Mouse (Mus musculus) kidney, adult 2 months (tissue): ENCODE data around the gene Ifitm2. TPM values are rescaled to one million over a fixed set of nuclear protein-coding genes. Genes with fewer than 3 reads are reported as not detected.

Experiments
- DNase-seq: peaks from one replicate; pipeline ENCODE4 v3.0.0; 2021
- H3K27ac ChIP-seq: fragments of 200-500 bp; 2 replicates; pipeline ENCODE4 v1.5.1; 2012; ENCODE audit warnings: low read depth, low read length, control low read depth, inconsistent platforms; ENCODE audit not compliant: insufficient read depth
- H3K27me3 ChIP-seq: fragments of 200-500 bp; replicated peaks from 2 replicates; pipeline ENCODE4 v1.6.1; 2012; ENCODE audit warnings: mild to moderate bottlenecking, moderate library complexity, low read length, inconsistent platforms; ENCODE audit not compliant: control insufficient read depth, insufficient read depth
- H3K36me3 ChIP-seq: fragments of 200-500 bp; 2 replicates; pipeline ENCODE4 v1.6.1; 2012; ENCODE audit warnings: mild to moderate bottlenecking, moderate library complexity, low read length, inconsistent platforms; ENCODE audit not compliant: control insufficient read depth, insufficient read depth
- H3K4me1 ChIP-seq: fragments of 200-500 bp; 2 replicates; pipeline ENCODE4 v1.6.1; 2011; ENCODE audit warnings: low read length; ENCODE audit not compliant: control insufficient read depth, insufficient read depth
- H3K4me3 ChIP-seq: fragments of 200-500 bp; 2 replicates; pipeline ENCODE4 v1.5.1; 2011; ENCODE audit warnings: mild to moderate bottlenecking, low read depth, low read length, control low read depth; ENCODE audit not compliant: insufficient read depth
- CTCF ChIP-seq: fragments of 200-500 bp; conservative IDR thresholded peaks from 2 replicates; pipeline ENCODE4 v1.5.1; 2011; ENCODE audit warnings: low read depth, mild to moderate bottlenecking, control low read depth, low read length, moderate library complexity, mixed read lengths; ENCODE audit not compliant: insufficient read depth, insufficient read length
- POLR2A ChIP-seq: fragments of 200-500 bp; IDR thresholded peaks from one replicate; pipeline ENCODE4 v1.6.1; 2011; ENCODE audit warnings: low read depth, low read length, control low read depth
- WGBS: fragments of 180-500 bp; shearing (Covaris S2); methylation state at CpG from one replicate; pipeline ENCODE4 v1.1.7; 2018; 5-methylcytosine and 5-hydroxymethylcytosine counted together
- polyA plus RNA-seq: library from polyadenylated mRNA; depleted of rRNA; stranded (reverse); fragments of >200 nt; gene quantifications from 2 replicates; pipeline ENCODE4 v1.2.3, GENCODE M21; 2012

Ifitm2 gene
- polyA plus RNA-seq, 1 experiment = 737 TPM

DNA sequence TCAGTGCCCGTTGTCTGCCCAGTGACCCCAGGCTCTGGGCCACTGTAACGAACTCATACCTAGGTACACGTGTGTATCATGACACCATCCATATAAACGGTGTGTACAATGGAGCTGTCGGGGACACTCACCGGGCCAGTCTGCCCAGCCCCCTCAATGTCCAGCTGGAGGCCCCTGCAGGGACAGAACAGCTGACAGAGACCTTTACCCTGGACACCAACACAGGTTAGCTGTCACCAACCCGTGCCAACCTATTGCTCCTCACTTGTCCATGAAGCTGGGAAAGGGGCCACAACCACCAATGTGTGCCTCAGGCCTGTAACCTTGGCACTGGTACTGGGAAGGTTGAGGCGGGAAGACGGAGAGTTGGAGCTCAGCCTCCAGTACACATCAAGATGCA is 13.4 kb downstream of the Ifitm2 start:
- Histone ChIP-seq H3K36me3 (no peaks in the 10 kb centered on the region), H3K27ac (peak overlapping the region; percentile 81), H3K4me3 (peak overlapping the region; percentile 66), H3K4me1 (no peaks in the 10 kb centered on the region; the same call in 1 of the 2 replicates), H3K27me3 (no peaks in the 10 kb centered on the region)
- DNase-seq = peak; percentile 39
- TF ChIP-seq CTCF (no peak), POLR2A (no peak)
- 25% methylated on average over 9 of the region's 9 CpGs for WGBS

DNA sequence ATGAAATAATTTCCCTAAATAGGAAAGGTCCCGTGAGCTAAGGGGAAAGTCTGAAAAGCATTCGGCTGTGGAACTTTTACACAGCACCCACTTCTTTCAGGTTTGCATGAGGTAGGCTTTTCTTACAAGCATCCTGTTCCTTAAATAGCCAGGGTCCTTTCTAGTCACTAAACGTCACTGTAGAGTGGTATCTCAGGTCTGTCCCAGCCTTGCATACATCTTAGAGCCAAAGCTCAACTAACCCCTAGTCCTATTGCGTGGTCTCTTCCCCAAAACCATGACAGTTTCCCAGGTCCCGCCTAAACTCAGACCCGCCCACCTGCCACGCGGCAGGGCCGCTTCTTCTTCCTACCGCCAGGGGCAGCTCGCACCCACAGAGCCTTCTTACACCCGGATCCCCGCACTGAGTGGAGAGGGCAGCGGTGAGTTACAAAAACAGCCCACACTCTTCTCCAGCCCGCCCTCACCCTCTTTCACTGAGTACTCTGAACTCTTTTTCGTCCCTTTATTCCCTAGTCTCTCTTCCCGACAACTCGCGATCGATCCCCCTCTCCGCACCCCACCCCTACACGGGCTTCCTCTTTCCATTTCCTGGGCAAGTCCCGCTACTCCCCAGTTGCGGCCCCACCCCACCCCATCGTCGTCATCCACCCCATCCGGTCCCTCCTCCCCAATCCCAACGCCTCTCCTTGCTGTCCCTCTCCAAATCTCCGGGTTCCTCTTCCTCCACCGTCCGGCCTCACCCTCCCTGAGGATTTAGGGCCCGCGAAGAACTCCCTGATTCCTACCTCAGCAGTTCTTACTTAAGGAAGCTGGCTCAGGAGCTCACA is 14.3 kb downstream of the Ifitm2 start, which contains the start of gene Pgghg:
Gene Pgghg (plus strand): TSS at position 170 of the 830 bp plus-strand sequence.
- WGBS = under 1% methylated on average over 33 of the region's 33 CpGs
- peak; percentile 93 for DNase-seq
- H3K27me3 ChIP-seq = no peaks in the 10 kb centered on the region
- peak within 1 kb of the TSS; percentile 66 for H3K4me3 ChIP-seq
- TF ChIP-seq POLR2A (peak; percentile 30), CTCF (peak; percentile 84)
- peak within 1 kb of the TSS; percentile 94 for H3K27ac ChIP-seq
- no peaks in the 10 kb centered on the region for H3K36me3 ChIP-seq
- no peaks in the 10 kb centered on the region; the same call in 1 of the 2 replicates for H3K4me1 ChIP-seq

DNA sequence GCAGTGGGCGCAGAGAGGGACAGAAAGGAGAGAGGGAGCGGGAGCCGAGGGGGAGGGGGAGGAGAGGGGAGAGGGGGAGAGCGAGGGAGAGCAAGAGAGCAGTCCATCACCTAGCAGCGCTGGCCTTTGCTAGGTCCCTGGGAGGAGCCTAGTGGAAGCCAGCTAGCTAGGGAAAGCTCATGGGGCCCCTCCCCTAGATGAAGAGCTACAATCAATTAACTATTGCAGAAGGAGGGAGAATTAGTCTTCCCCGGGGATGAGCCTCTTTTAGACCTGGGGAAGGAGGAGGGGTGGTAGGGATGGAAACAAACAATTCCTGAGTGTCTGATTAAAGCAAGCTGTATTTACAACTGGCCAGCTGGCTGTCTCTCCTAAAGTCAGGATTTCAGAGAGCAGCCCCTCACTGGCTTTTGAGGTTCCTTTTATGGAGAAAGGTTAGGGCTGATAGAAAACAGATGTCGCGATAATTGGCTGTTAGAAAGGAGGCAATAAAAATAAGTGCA is 16.1 kb downstream of the Ifitm2 start:
- 37% methylated on average over 7 of the region's 8 CpGs for WGBS
- no peak overlapping the region for H3K27ac ChIP-seq

GRCm38 (mm10) chr7:140938896-140939295 is 16.9 kb downstream of the Ifitm2 start:
- no peak overlapping the region for H3K4me3 ChIP-seq
- no peak for TF ChIP-seq CTCF
- TF ChIP-seq POLR2A = no peak
- H3K4me1 ChIP-seq = no peaks in the 10 kb centered on the region; the same call in 1 of the 2 replicates
- 50% methylated on average over 2 of the region's 2 CpGs for WGBS
- no peak overlapping the region for H3K27ac ChIP-seq
- no peaks in the 10 kb centered on the region for H3K36me3 ChIP-seq
- H3K27me3 ChIP-seq = no peaks in the 10 kb centered on the region
- no peak for DNase-seq

More for the DNA sequence above, 16.1 kb downstream of the Ifitm2 start:
- TF ChIP-seq CTCF (no peak), POLR2A (no peak)
- H3K4me1 ChIP-seq = no peaks in the 10 kb centered on the region; the same call in 1 of the 2 replicates
- no peak overlapping the region for H3K4me3 ChIP-seq
- DNase-seq = peak; percentile 49
- H3K27me3 ChIP-seq = no peaks in the 10 kb centered on the region
- no peaks in the 10 kb centered on the region for H3K36me3 ChIP-seq

GRCm38 (mm10) chr7:140938436-140938835 is 17.4 kb downstream of the Ifitm2 start:
- Histone ChIP-seq H3K27ac (no peak overlapping the region), H3K4me1 (no peaks in the 10 kb centered on the region; the same call in 1 of the 2 replicates), H3K4me3 (no peak overlapping the region), H3K36me3 (no peaks in the 10 kb centered on the region), H3K27me3 (no peaks in the 10 kb centered on the region)
- whole genome bisulfite sequencing = 52% methylated on average over 3 of the region's 3 CpGs
- TF ChIP-seq POLR2A (no peak), CTCF (peak; percentile 67)
- DNase-seq = peak; percentile 42

GRCm38 (mm10) chr7:140927181-140927580 is 28.6 kb downstream of the Ifitm2 start:
- Histone ChIP-seq H3K27me3 (no peaks in the 10 kb centered on the region), H3K36me3 (no peaks in the 10 kb centered on the region; the same call in 1 of the 2 replicates), H3K4me3 (no peak overlapping the region), H3K27ac (no peak overlapping the region), H3K4me1 (peaks cover 13% of the 10 kb centered on the region)
- 66% methylated on average over 6 of the region's 6 CpGs for WGBS
- no peak for TF ChIP-seq POLR2A
- no peak for TF ChIP-seq CTCF
- DNase-seq = peak; percentile 52
